Mouse (Mus musculus) liver, postnatal 0 days (tissue): ENCODE results near the gene Mr1.

ENCODE experiments used
- CTCF ChIP-seq: sonication (generic); IDR thresholded peaks from 2 replicates; pipeline ENCODE4 v1.5.1; 2016; ENCODE audit warnings: antibody characterized with exemption, low read depth
- EP300 ChIP-seq: IDR thresholded peaks from 2 replicates; pipeline ENCODE4 v1.6.1; 2016; ENCODE audit warnings: antibody characterized with exemption, low read depth, mild to moderate bottlenecking

DNA sequence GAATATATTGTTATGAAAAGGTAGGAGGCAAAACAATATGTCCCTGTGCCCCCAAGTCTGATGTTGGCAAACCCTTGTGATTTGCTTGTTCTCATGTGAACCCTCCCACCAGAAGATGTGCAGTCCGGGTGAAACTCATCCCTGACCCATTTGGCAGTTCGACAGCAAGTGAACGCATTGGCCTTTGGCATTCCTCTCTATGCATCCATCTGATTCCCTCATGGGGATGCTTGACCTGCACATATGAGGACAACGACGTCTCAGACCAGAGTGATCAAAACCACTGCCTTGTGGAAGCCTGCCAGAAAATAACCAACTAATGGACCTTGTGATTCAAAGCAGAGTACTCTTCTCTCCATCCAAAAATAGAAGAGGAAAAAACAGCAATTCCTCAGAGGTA lies 19.9 kb downstream of the Mr1 start:
- TF ChIP-seq CTCF (no peak), EP300 (no peak)
